In genomic region chr16:55933681-55934343, GRCm38 (mm10) we compare ENCODE assay signal across 8 mouse cellular contexts. TPM values are rescaled to one million over a fixed set of nuclear protein-coding genes. Genes with fewer than 3 reads are reported as not detected.
A peak's percentile ranks its signal among the peaks of the same experiment; 100 is the strongest.
DNase-seq lines count a peak whose midpoint lies in the region; ATAC-seq and TF ChIP-seq lines count a peak whose summit lies in the region.

No protein-coding gene starts in this region.

- peaks cover 6% of the 10 kb centered on the region; the same call in 1 of the 2 replicates for H3K36me3 ChIP-seq in kidney, embryonic 16.5 days (ENCODE audit: insufficient read depth, low read length)
- H3K36me3 ChIP-seq in liver, embryonic 13.5 days: no peaks in the 10 kb centered on the region
- peaks cover 6% of the 10 kb centered on the region for H3K36me3 ChIP-seq in thymus, adult 2 months (ENCODE audit: control insufficient read depth, insufficient read depth, low read length)

- peak; percentile 18 to 53 for DNase-seq in urinary bladder, adult 18-20 months (ENCODE audit: low spot score in 2 of 2)
- no peak for DNase-seq in urinary bladder, postnatal 10 days (ENCODE audit: low spot score)
- peak; percentile 75 for DNase-seq in embryo, embryonic 10.5 days (ENCODE audit: low spot score)
- peak; percentile 41 for DNase-seq in liver, embryonic 13.5 days
- DNase-seq in natural killer cell, adult 2 months (ENCODE audit: low spot score in 2 of 2): peak; percentile 6 to 36
- peak; percentile 74 for DNase-seq in thymus, adult 2 months

- ATAC-seq in granulocyte monocyte progenitor cell, adult 5-6 weeks (replicated peaks; ENCODE audit: poor library complexity, severe bottlenecking): peak; percentile 40
- peak; percentile 49 for ATAC-seq in kidney, embryonic 16.5 days (ENCODE audit: low FRiP score, low TSS enrichment)
- peak; percentile 22 for ATAC-seq in liver, embryonic 13.5 days (ENCODE audit: low read depth)

- peak overlapping the region; percentile 86 for H3K4me3 ChIP-seq in kidney, embryonic 16.5 days (ENCODE audit: low read length)
- peak overlapping the region; percentile 79 for H3K4me3 ChIP-seq in liver, embryonic 13.5 days (replicated peaks)
- H3K4me3 ChIP-seq in thymus, adult 2 months (ENCODE audit: control insufficient read depth, insufficient read depth, low read length): peak overlapping the region; percentile 77

- no peak; the same call in 1 of the 2 replicates for TF ChIP-seq POLR2A in thymus, adult 2 months (IDR thresholded peaks at IDR 0.05; ENCODE audit: control insufficient read depth, extremely low read depth, insufficient read depth, low read length, poor library complexity)

- peak overlapping the region; percentile 41 for H3K27ac ChIP-seq in kidney, embryonic 16.5 days (ENCODE audit: low read length)
- H3K27ac ChIP-seq in liver, embryonic 13.5 days: peak overlapping the region; percentile 67
- peak overlapping the region; percentile 81 for H3K27ac ChIP-seq in thymus, adult 2 months (ENCODE audit: control insufficient read depth, insufficient read depth, low read length)

- WGBS in kidney, embryonic 16.5 days: 2% methylated on average over 32 of the region's 32 CpGs
- under 1% methylated on average over 32 of the region's 32 CpGs for WGBS in liver, embryonic 13.5 days (ENCODE audit: insufficient replicate concordance)
- under 1% methylated on average over 32 of the region's 32 CpGs for WGBS in thymus, adult 2 months

- H3K4me1 ChIP-seq in kidney, embryonic 16.5 days (ENCODE audit: insufficient read depth, low read length): peaks cover 3% of the 10 kb centered on the region; the same call in 1 of the 2 replicates
- peaks cover 15% of the 10 kb centered on the region for H3K4me1 ChIP-seq in liver, embryonic 13.5 days (replicated peaks)
- peaks cover 16% of the 10 kb centered on the region for H3K4me1 ChIP-seq in thymus, adult 2 months (replicated peaks; ENCODE audit: control insufficient read depth, insufficient read depth, low read length)

- no peak for TF ChIP-seq CTCF in thymus, adult 2 months (IDR thresholded peaks at IDR 0.05; ENCODE audit: borderline replicate concordance, control insufficient read depth, extremely low read depth, insufficient read depth, low read length, poor library complexity)

- H3K9me3 ChIP-seq in kidney, embryonic 16.5 days (ENCODE audit: low read length): no peaks in the 10 kb centered on the region
- no peaks in the 10 kb centered on the region for H3K9me3 ChIP-seq in liver, embryonic 13.5 days (replicated peaks)

- no peaks in the 10 kb centered on the region for H3K27me3 ChIP-seq in kidney, embryonic 16.5 days (ENCODE audit: insufficient read depth, low read length)
- H3K27me3 ChIP-seq in liver, embryonic 13.5 days: no peaks in the 10 kb centered on the region
- no peaks in the 10 kb centered on the region for H3K27me3 ChIP-seq in thymus, adult 2 months (ENCODE audit: control insufficient read depth, insufficient read depth, low read length)

- H3K4me2 ChIP-seq in kidney, embryonic 16.5 days (replicated peaks; ENCODE audit: low read depth, low read length): peak overlapping the region; percentile 63
- peak overlapping the region; percentile 82 for H3K4me2 ChIP-seq in liver, embryonic 13.5 days

- H3K9ac ChIP-seq in kidney, embryonic 16.5 days (replicated peaks; ENCODE audit: low read length): peak overlapping the region; percentile 85
- peak overlapping the region; percentile 84 for H3K9ac ChIP-seq in liver, embryonic 13.5 days

RNA-seq across cellular contexts. Expression of gene Cep97, which starts 0.8 kb away (rescaled TPM):
- 15.2 and 16.5 TPM in 2 replicates for total RNA-seq in granulocyte monocyte progenitor cell, adult 5-6 weeks (2014; fragmentation: Nextera tagmentation)
- total RNA-seq in granulocyte monocyte progenitor cell, adult 5-6 weeks (2017): 17.0 and 25.5 TPM in 2 replicates
- 12.0 and 13.9 TPM in 2 replicates for polyA plus RNA-seq in kidney, embryonic 16.5 days (2015; fragmentation: Nextera tagmentation; extraction: Ambion mirVana)
- 5.7 and 6.5 TPM in 2 replicates for polyA plus RNA-seq in liver, embryonic 13.5 days (2015; fragmentation: Nextera tagmentation; extraction: Ambion mirVana)
- polyA plus RNA-seq in thymus, adult 2 months (2012; rRNA removed): 17.4 and 19.3 TPM in 2 replicates

RNA-seq across cellular contexts. Expression of gene Rpl24, which starts 32.3 kb away (rescaled TPM):
- 1,672 and 1,793 TPM in 2 replicates for total RNA-seq in granulocyte monocyte progenitor cell, adult 5-6 weeks (2014; fragmentation: Nextera tagmentation)
- total RNA-seq in granulocyte monocyte progenitor cell, adult 5-6 weeks (2017): 1,306 and 1,376 TPM in 2 replicates
- polyA plus RNA-seq in kidney, embryonic 16.5 days (2015; fragmentation: Nextera tagmentation; extraction: Ambion mirVana): 611 and 649 TPM in 2 replicates
- polyA plus RNA-seq in liver, embryonic 13.5 days (2015; fragmentation: Nextera tagmentation; extraction: Ambion mirVana): 547 and 605 TPM in 2 replicates
- 151 and 184 TPM in 2 replicates for polyA plus RNA-seq in thymus, adult 2 months (2012; rRNA removed)

RNA-seq across cellular contexts. Expression of gene Nxpe3, which starts 38.7 kb away (rescaled TPM):
- 4.9 and 7.3 TPM in 2 replicates for total RNA-seq in granulocyte monocyte progenitor cell, adult 5-6 weeks (2014; fragmentation: Nextera tagmentation)
- total RNA-seq in granulocyte monocyte progenitor cell, adult 5-6 weeks (2017): 4.2 and 6.1 TPM in 2 replicates
- 2.1 and 2.2 TPM in 2 replicates for polyA plus RNA-seq in kidney, embryonic 16.5 days (2015; fragmentation: Nextera tagmentation; extraction: Ambion mirVana)
- 0.51 and 0.54 TPM in 2 replicates for polyA plus RNA-seq in liver, embryonic 13.5 days (2015; fragmentation: Nextera tagmentation; extraction: Ambion mirVana)
- polyA plus RNA-seq in thymus, adult 2 months (2012; rRNA removed): 5.2 and 6.0 TPM in 2 replicates

RNA-seq across cellular contexts. Expression of gene Zbtb11, which starts 39.9 kb away (rescaled TPM):
- total RNA-seq in granulocyte monocyte progenitor cell, adult 5-6 weeks (2014; fragmentation: Nextera tagmentation): 28.3 and 30.6 TPM in 2 replicates
- 41.1 and 48.1 TPM in 2 replicates for total RNA-seq in granulocyte monocyte progenitor cell, adult 5-6 weeks (2017)
- polyA plus RNA-seq in kidney, embryonic 16.5 days (2015; fragmentation: Nextera tagmentation; extraction: Ambion mirVana): 16.5 and 18.9 TPM in 2 replicates
- 10.9 and 13.1 TPM in 2 replicates for polyA plus RNA-seq in liver, embryonic 13.5 days (2015; fragmentation: Nextera tagmentation; extraction: Ambion mirVana)
- 6.1 and 7.1 TPM in 2 replicates for polyA plus RNA-seq in thymus, adult 2 months (2012; rRNA removed)
